Mouse (Mus musculus) embryo, embryonic 10.5 days (tissue): ENCODE measurements around the gene Iffo2.

Experiments
- DNase-seq: peaks from one replicate; pipeline ENCODE4 v3.0.0-alpha.2; 2015; ENCODE audit warnings: low spot score

Iffo2 gene

GRCm38 (mm10) chr4:139610954-139611353, 80.6 kb downstream of the Iffo2 start:
- no peak for DNase-seq

GRCm38 (mm10) chr4:139611542-139611953, 81.2 kb downstream of the Iffo2 start:
- peak; percentile 92 for DNase-seq

GRCm38 (mm10) chr4:139614524-139615260, 84.3 kb downstream of the Iffo2 start:
- DNase-seq: no peak

GRCm38 (mm10) chr4:139616276-139617000, 86.1 kb downstream of the Iffo2 start:
- peak; percentile 76 for DNase-seq

GRCm38 (mm10) chr4:139617001-139617364, 86.6 kb downstream of the Iffo2 start:
- DNase-seq: no peak

- DNase-seq: no peak
Measured at GRCm38 (mm10) chr4:139619765-139620164, 89.4 kb downstream of the Iffo2 start.

GRCm38 (mm10) chr4:139622373-139623282, 92.3 kb downstream of the Iffo2 start, which contains the start of gene Aldh4a1:
TSS of gene Aldh4a1 (plus strand) at chr4:139622866.
- DNase-seq: peak; percentile 96

GRCm38 (mm10) chr4:139623434-139624115, 93.2 kb downstream of the Iffo2 start:
- DNase-seq: no peak

- no peak for DNase-seq
Measured at GRCm38 (mm10) chr4:139624116-139624489, 93.8 kb downstream of the Iffo2 start.

- no peak for DNase-seq
Measured at GRCm38 (mm10) chr4:139624706-139625105, 94.4 kb downstream of the Iffo2 start.

- DNase-seq: no peak
Measured at GRCm38 (mm10) chr4:139627361-139627760, 97.0 kb downstream of the Iffo2 start.

GRCm38 (mm10) chr4:139630171-139630570, 99.8 kb downstream of the Iffo2 start:
- no peak for DNase-seq

- DNase-seq: no peak
Measured at GRCm38 (mm10) chr4:139631141-139631540, 100.8 kb downstream of the Iffo2 start.

GRCm38 (mm10) chr4:139631569-139632253, 101.4 kb downstream of the Iffo2 start:
- no peak for DNase-seq

- no peak for DNase-seq
Measured at GRCm38 (mm10) chr4:139632254-139632580, 101.9 kb downstream of the Iffo2 start.

GRCm38 (mm10) chr4:139636373-139636772, 106.0 kb downstream of the Iffo2 start:
- DNase-seq: peak; percentile 79

GRCm38 (mm10) chr4:139637847-139638246, 107.5 kb downstream of the Iffo2 start:
- no peak for DNase-seq

GRCm38 (mm10) chr4:139638356-139638755, 108.0 kb downstream of the Iffo2 start:
- no peak for DNase-seq

GRCm38 (mm10) chr4:139639801-139640200, 109.5 kb downstream of the Iffo2 start:
- DNase-seq: peak; percentile 49

GRCm38 (mm10) chr4:139640333-139640732, 110.0 kb downstream of the Iffo2 start:
- no peak for DNase-seq

- DNase-seq: no peak
Measured at GRCm38 (mm10) chr4:139640775-139641174, 110.4 kb downstream of the Iffo2 start.
